Mouse (Mus musculus) duodenum, adult 2 months (tissue): ENCODE results near the gene Knstrn. TPM values are rescaled to one million over a fixed set of nuclear protein-coding genes. Genes with fewer than 3 reads are reported as not detected.

Source experiments
- polyA plus RNA-seq: library from polyadenylated mRNA; depleted of rRNA; stranded (reverse); fragments of >200 nt; gene quantifications from 2 replicates; pipeline ENCODE4 v1.2.3, GENCODE M21; 2012; ENCODE audit warnings: low replicate concordance; rRNA removed

Knstrn gene
- polyA plus RNA-seq: 2.0 and 2.6 TPM in 2 replicates

GRCm38 (mm10) chr2:118813981-118814836 is at the start of gene Knstrn:
Gene Knstrn, plus strand, starts transcription at chr2:118814003.

GRCm38 (mm10) chr2:118772158-118772874 is 41.5 kb upstream of the Knstrn start, which contains the start of gene Phgr1:
Gene Phgr1, plus strand, starts transcription at chr2:118772769.

GRCm38 (mm10) chr2:118779504-118780480 is 34.0 kb upstream of the Knstrn start, which contains the start of gene Disp2:
Gene Disp2, plus strand, starts transcription at chr2:118779719.

GRCm38 (mm10) chr2:118861454-118862339 is 47.9 kb downstream of the Knstrn start, which contains the start of gene Ivd:
Gene Ivd, plus strand, starts transcription at chr2:118861954.

GRCm38 (mm10) chr2:118899981-118900825 is 86.4 kb downstream of the Knstrn start, which contains the start of gene Bahd1:
Gene Bahd1, plus strand, starts transcription at chr2:118900377.

Other genes with a start within 250 kb of the Knstrn start
- gene Bub1b, start 215.8 kb upstream of the Knstrn start, polyA plus RNA-seq: 2.7 and 3.5 TPM in 2 replicates
- gene Pak6, start 150.7 kb upstream of the Knstrn start, polyA plus RNA-seq: 1.9 and 2.3 TPM in 2 replicates
- 0.34 and 0.41 TPM in 2 replicates for gene Ankrd63, start 110.0 kb upstream of the Knstrn start, polyA plus RNA-seq
- 1.9 and 2.7 TPM in 2 replicates for gene Plcb2, start 85.6 kb upstream of the Knstrn start, polyA plus RNA-seq
- 8.6 and 10.0 TPM in 2 replicates for gene Inafm2, start 68.2 kb upstream of the Knstrn start, polyA plus RNA-seq
- 2.5 and 2.9 TPM in 2 replicates for gene Ccdc9b, start 51.3 kb upstream of the Knstrn start, polyA plus RNA-seq
- gene Phgr1, start 41.2 kb upstream of the Knstrn start, polyA plus RNA-seq: 1,978 and 5,131 TPM in 2 replicates
- gene Disp2, start 34.3 kb upstream of the Knstrn start, polyA plus RNA-seq: 1.7 and 2.2 TPM in 2 replicates
- gene Ivd, start 48.0 kb downstream of the Knstrn start, polyA plus RNA-seq: 14.6 and 19.4 TPM in 2 replicates
- gene Bahd1, start 86.4 kb downstream of the Knstrn start, polyA plus RNA-seq: 12.9 and 22.5 TPM in 2 replicates
- gene Chst14, start 112.5 kb downstream of the Knstrn start, polyA plus RNA-seq: 3.3 and 4.3 TPM in 2 replicates
- gene Ccdc32, start 215.4 kb downstream of the Knstrn start, polyA plus RNA-seq: 3.6 and 5.3 TPM in 2 replicates
- gene Rpusd2, start 220.8 kb downstream of the Knstrn start, polyA plus RNA-seq: 0.78 and 1.7 TPM in 2 replicates
- gene Knl1, start 233.1 kb downstream of the Knstrn start, polyA plus RNA-seq: 0.12 and 0.16 TPM in 2 replicates